Mouse (Mus musculus): Measurements from ENCODE around the gene Slc38a6.

Slc38a6 gene

GRCm38 (mm10) chr12:73393881-73394291 is 107.3 kb downstream of the Slc38a6 start:
- DNase-seq (ENCODE audit: low spot score) = no peak

DNA sequence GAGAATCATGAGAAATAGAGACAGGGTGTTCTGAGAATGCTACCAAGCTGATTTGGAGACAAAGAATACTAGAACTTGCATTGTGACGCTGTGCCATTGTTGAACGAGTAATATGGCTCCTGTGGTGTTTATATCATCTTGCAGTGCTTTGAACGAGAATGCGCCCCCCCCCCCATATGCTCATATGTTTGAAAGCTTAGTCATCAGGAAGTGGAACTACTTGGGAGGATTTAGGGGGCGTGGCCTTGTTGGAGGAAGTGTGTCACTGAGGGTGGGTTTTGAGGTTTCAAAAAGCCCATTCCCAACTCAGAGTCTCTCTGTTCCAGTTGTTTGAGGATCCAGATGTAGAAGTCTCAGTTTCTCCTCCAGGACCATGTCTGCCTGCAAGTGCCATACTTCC is 108.0 kb downstream of the Slc38a6 start:
- DNase-seq (ENCODE audit: low spot score) = no peak

- DNase-seq (ENCODE audit: low spot score) = no peak
Observed at GRCm38 (mm10) chr12:73399426-73399825, 112.8 kb downstream of the Slc38a6 start.

DNA sequence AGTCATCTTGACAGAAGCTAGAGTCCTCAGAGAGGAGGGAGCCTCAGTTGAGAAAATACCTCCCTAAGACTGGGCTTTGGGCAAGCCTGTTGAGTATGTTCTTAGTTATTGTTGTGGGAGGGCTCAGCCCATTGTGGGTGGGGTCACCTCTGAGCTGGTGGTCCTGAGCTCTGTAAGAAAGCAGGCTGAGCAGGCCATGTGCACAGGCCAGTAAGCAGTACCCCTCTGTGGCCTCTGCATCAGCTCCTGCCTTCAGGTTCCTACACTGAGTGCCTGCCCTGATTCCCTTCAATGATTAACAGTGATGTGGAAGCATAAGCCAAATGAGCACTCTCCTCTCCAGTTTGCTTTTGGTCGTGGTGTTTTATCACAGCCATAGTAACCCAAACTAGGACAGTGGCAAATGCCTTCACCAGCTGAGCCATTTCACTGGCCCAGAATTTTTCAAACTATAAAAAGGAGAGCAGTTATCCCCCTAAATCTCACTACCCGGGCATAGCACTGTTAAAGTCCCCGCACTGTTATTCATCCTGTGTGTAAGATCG is 114.0 kb downstream of the Slc38a6 start:
- no peak for DNase-seq (ENCODE audit: low spot score)

GRCm38 (mm10) chr12:73401520-73402130 is 115.0 kb downstream of the Slc38a6 start:
- DNase-seq (ENCODE audit: low spot score) = no peak

- DNase-seq (ENCODE audit: low spot score) = no peak
Observed at GRCm38 (mm10) chr12:73402137-73402712, 115.6 kb downstream of the Slc38a6 start.

DNA sequence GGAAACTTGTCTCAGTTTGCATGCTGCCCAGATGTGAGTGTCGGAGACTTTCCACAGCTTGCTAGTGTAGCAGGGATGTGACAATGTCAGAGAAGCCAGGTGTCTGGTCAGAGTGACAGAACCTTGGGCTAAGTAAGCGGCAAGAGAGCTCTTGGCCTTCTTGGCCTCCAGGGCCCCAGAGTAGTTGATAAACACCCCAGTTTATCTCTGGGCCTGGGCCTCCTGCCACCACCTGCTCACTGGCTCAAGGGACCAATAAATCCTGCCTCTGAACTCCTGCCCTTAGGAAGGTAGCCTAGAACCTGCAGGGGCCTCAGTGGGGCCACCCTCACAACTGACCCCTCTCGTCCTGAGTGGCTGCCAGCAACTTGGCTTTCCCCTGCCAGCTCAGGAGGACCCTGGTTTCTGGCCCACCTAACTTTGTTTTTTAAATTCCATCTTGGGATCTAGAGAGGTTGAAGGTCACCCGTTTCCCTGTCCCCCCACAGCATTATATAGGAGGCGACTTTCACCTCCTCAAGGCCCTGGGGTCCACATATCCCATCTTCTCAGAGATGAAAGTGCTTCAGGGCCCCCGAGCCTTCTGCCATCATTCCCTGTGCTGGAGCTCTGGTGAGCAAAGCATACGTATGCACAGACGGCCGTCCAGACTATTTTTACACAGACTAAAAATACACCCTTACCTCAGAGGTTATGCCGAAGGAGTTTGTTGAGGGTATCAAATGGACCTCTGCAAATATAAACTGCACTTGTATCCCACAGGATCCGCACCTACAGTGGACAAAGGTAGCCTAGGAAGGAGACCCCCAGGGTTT is 116.5 kb downstream of the Slc38a6 start:
- no peak for DNase-seq (ENCODE audit: low spot score)

Measured in lung, postnatal 25 days (tissue).